Mouse (Mus musculus): ENCODE results near the gene Amdhd1. TPM values are rescaled to one million over a fixed set of nuclear protein-coding genes. Genes with fewer than 3 reads are reported as not detected.
"Not testable (repeated sequence)": the region's sequence is repeated elsewhere in the genome, so short reads cannot be mapped to it uniquely, and the experiment has no call there.

The Amdhd1 gene
- 1.1 and 1.7 TPM in 2 replicates for polyA plus RNA-seq (2012; rRNA removed)

DNA sequence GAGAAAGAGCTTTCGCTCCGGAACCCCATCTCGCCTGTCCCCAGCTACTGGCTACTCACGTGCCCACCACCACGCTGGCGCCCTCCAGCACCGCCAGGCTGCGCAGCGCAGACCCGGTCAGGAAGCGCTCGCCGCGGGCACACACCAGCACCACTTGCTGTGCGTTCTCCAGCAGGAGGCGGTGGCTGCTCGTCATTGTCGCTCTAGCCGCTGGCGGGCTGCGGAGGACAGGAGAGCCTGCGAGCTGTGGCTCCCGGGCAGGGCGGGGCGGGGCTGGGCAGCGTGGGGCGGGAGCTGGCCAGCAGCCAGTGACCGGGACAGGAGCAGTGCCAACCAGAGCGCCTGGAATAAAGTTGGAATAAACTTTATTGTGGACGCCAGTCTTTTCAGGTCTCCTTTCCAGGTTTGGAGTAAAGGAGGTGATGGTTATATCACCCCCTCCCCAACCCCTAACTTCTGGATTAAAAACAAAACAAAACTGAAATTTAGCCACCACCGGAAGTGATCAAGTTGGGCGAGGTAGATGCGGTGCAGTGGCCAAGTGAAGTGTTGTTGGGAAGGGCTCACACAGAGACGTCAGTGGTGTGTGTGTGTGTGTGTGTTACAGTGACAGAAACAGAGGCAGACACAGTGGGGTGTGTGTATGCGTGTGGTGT, at the start of gene Amdhd1:
Gene Amdhd1 (minus strand): TSS at position 259 of the 656 bp plus-strand sequence.
- DNase-seq (ENCODE audit: low read depth) = no peak

- peak; percentile 71 for DNase-seq (ENCODE audit: low read depth)
Observed at GRCm38 (mm10) chr10:93589281-93589848, 49.5 kb upstream of the Amdhd1 start, which contains the start of gene Snrpf. TSS of gene Snrpf (minus strand) at chr10:93589706.

GRCm38 (mm10) chr10:93588796-93589195, 49.0 kb upstream of the Amdhd1 start:
- no peak for DNase-seq (ENCODE audit: low read depth)

DNA sequence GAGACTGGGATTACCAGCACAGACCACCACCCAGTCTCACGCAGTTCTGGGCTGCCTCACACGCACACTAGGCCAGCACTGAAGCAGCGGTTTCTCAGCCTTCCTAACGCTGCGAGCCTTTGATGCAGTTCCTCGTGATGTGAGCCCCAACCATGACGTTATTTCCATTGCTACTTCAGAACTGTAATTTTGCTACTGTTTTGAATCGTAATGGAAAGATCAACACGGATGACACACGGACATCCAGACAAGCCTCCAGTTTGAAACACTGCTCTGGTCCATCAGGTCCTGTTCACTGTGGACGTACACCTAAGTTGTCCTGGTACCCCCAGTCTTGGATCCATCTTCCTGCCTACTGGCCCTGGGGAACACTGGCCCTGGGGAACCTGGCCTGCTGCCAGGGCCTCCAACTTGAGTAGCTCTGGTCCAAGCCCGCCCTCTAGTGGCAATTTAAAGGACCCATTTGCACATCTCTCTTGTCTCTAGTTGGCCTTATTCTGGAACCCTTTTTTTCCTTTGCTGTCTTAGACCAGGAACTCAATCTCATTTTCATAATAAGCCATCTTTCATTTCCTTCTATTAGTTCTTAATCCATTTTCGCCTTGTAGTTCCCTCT, 37.5 kb upstream of the Amdhd1 start:
- DNase-seq (ENCODE audit: low read depth) = no peak

GRCm38 (mm10) chr10:93575960-93576359, 36.1 kb upstream of the Amdhd1 start:
- DNase-seq (ENCODE audit: low read depth) = no peak

GRCm38 (mm10) chr10:93574966-93575365, 35.1 kb upstream of the Amdhd1 start:
- DNase-seq (ENCODE audit: low read depth) = no peak

DNA sequence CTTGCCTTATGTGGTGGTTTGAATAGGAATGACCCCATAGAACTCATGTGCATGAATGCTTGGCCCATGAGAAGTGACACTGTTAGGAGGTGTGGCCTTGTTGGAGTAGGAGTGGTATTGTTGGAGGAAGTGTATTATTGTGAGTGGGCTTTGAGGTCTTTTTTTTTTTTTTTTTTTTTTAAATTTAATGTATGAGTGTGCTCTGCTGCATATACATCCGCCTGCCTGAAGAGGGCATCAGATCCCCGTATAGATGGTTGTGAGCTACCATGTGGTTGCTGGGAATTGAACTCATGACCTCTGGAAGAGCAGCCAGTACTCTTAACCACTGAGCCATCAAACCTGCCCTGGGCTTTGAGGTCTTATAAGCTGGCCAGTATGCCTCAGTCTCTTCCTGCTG, 32.4 kb upstream of the Amdhd1 start:
- no peak for DNase-seq (ENCODE audit: low read depth)

GRCm38 (mm10) chr10:93568671-93569070, 28.8 kb upstream of the Amdhd1 start:
- no peak for DNase-seq (ENCODE audit: low read depth)

GRCm38 (mm10) chr10:93567841-93568566, 28.2 kb upstream of the Amdhd1 start:
- DNase-seq (ENCODE audit: low read depth) = no peak

DNA sequence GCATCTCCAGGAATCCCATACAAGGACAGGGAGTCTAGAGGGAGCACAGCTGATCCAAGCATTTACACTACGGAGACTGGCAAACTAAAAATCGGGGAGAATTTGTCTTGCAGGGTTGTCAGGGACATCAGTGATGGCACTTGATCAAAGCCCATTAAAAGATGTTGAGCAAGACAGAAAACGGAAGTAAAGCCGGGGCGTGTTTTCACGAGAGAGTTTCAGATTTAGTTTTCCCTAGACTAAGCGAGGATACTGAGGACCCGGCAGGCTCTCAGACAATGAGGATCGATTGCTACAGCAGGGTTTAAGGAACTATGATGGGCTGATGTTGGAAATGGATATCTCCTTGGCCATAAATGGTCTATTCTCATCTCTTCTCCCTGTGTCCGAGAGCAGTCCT, 27.2 kb upstream of the Amdhd1 start:
- DNase-seq (ENCODE audit: low read depth) = no peak

- DNase-seq (ENCODE audit: low read depth) = no peak
Observed at GRCm38 (mm10) chr10:93564518-93565090, 24.8 kb upstream of the Amdhd1 start.

DNA sequence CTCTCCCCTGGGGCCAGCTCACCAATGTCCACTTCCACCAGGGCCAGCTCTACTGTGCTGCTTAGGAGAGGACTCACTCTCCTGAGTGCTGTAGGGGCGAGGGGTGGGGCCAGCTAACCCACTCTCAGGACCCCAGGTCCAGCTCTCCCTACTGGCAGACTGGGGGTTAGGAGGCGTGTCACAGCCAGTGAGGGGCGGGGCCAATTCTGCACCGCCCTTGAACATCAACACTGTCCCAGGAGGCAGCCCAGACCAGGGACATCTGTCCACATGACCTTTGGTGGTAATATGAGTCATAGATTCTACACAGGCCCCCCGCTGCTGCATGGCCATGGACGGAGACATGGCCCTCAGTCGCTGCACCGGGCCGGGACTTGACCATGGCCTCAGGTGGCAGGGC, 20.0 kb upstream of the Amdhd1 start:
- DNase-seq (ENCODE audit: low read depth) = no peak

GRCm38 (mm10) chr10:93557971-93558370, 18.1 kb upstream of the Amdhd1 start:
- not testable (repeated sequence) for DNase-seq (ENCODE audit: low read depth)

DNA sequence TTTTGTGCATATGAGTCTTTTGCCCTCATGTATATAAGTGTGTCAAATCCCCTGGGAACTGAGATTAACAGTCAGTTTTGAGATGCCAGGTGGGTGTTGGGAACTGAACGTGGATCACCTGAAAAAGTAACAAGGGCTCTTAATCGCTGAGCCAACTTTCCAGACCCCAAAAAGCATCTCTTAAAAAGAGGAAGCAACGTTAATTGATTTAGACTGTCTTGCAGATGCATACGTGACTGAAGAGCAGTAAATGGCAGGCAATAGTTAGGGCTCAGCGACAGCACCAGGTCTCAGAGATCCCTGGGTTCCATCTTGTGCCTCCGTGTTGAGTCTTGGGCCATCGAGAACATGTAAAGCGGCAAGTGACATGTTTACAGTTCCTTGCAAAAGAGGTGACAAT, 12.8 kb upstream of the Amdhd1 start:
- DNase-seq (ENCODE audit: low read depth) = no peak

DNA sequence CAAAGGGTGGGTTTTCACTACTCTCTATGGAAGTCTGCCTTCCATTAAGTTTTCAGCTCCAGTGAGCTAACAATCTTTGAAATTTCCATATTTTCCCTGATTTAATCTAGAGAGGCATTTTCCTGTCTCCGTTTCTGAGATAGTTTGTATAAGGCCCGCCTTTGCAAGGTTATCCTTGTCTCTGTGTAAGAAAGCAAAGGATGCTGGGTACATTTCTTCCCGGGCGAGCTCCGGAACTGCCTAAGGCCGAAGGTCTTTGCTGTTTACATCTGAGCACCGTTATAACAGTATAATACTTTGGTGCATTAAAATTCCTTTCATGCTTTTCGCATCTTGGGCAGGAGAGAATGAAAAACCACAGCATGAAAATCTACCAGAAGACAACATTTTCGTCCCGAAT, 10.0 kb upstream of the Amdhd1 start:
- no peak for DNase-seq (ENCODE audit: low read depth)

- DNase-seq (ENCODE audit: low read depth) = no peak
Observed at GRCm38 (mm10) chr10:93548991-93549390, 9.2 kb upstream of the Amdhd1 start.

GRCm38 (mm10) chr10:93547741-93548270, 8.0 kb upstream of the Amdhd1 start:
- DNase-seq (ENCODE audit: low read depth) = no peak

DNA sequence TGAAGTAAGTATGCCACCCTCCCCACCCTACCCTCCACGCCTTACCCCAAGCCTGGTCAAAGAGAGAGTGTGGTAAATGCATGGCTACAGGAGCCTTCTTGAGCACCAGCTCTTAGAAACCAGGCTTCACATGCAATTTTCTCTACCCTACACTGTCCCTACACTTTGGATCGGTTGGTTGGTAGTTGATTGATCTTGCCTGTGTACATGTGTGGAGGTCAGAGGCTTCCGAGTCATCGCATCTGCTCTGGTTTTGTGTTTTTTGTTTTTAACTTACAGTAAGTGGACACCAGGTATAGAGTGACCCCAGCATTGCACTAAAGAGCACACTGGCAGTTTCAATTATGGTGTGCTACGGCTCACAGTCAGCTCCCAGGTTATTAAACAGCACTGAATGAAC, 4.3 kb upstream of the Amdhd1 start:
- no peak for DNase-seq (ENCODE audit: low read depth)

GRCm38 (mm10) chr10:93543176-93543575, 3.3 kb upstream of the Amdhd1 start:
- no peak for DNase-seq (ENCODE audit: low read depth)

DNA sequence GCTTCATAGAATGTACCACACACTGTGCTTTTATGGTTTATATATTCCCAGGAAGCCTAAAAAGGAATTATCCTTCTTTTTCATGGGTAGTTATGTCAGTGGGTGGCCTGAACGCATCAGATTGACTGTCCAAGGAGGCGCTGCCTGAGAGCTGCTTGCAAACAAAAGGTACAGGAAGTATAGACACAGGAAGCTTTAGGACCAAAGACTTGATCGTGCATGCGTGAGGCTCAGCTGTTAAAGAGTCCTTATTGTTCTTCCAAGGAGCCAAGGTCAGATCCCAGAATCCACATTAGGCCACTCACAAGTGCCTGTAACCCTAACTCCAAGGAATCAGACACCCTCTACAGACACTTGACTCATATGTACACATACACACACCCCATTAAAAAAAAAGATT, 2.5 kb upstream of the Amdhd1 start:
- no peak for DNase-seq (ENCODE audit: low read depth)

- no peak for DNase-seq (ENCODE audit: low read depth)
Observed at GRCm38 (mm10) chr10:93541585-93541984, 1.8 kb upstream of the Amdhd1 start.

Measured in gonadal fat pad, adult 2 months (tissue).